Mouse (Mus musculus): Measurements from ENCODE around the gene Rhot2.

- TF ChIP-seq CTCF (conservative IDR thresholded peaks at IDR 0.05 in 1 of 2, IDR thresholded peaks at IDR 0.05 in 1 of 2; ENCODE audit: low read depth in 2 of 2, low read length in 2 of 2): no peak
- no peak for TF ChIP-seq POLR2A (IDR thresholded peaks at IDR 0.05; ENCODE audit: low read depth, low read length)
- TF ChIP-seq MAX (IDR thresholded peaks at IDR 0.05; ENCODE audit: low read length): no peak
- TF ChIP-seq MAFK (IDR thresholded peaks at IDR 0.05; ENCODE audit: insufficient replicate concordance, low read length): no peak
- no peak for TF ChIP-seq E2F4 (IDR thresholded peaks at IDR 0.05; ENCODE audit: insufficient replicate concordance, low read depth, low read length)
- TF ChIP-seq UBTF (IDR thresholded peaks at IDR 0.05; ENCODE audit: low read depth, low read length): no peak
- no peak for TF ChIP-seq RCOR1 (conservative IDR thresholded peaks at IDR 0.05; ENCODE audit: low read depth, low read length)
- no peak for TF ChIP-seq POLR2AphosphoS2 (IDR thresholded peaks at IDR 0.05; ENCODE audit: low read depth, low read length)
- no peak for TF ChIP-seq NELFE (IDR thresholded peaks at IDR 0.05; ENCODE audit: low read depth, low read length)
Observed at GRCm38 (mm10) chr17:25831451-25832281, 13.0 kb downstream of the Rhot2 start.
